Mouse (Mus musculus) heart, embryonic 10.5 days (tissue): ENCODE data around the gene Olfml2a. TPM values are rescaled to one million over a fixed set of nuclear protein-coding genes. Genes with fewer than 3 reads are reported as not detected.

ENCODE experiments used
- DNase-seq: peaks from one replicate; pipeline ENCODE4 v3.0.0-alpha.2; 2017; ENCODE audit warnings: low spot score
- H3K27ac ChIP-seq: fragments of 300-500 bp; sonication (generic); 2 replicates; pipeline ENCODE4 v1.5.1; 2016; ENCODE audit warnings: mild to moderate bottlenecking
- H3K27me3 ChIP-seq: fragments of 300-500 bp; sonication (generic); 2 replicates; pipeline ENCODE4 v1.6.1; 2016; ENCODE audit warnings: mild to moderate bottlenecking; ENCODE audit not compliant: poor library complexity, insufficient read depth, severe bottlenecking
- H3K36me3 ChIP-seq: fragments of 300-500 bp; sonication (generic); 2 replicates; pipeline ENCODE4 v1.6.1; 2016; ENCODE audit warnings: mild to moderate bottlenecking, moderate library complexity
- H3K4me1 ChIP-seq: fragments of 300-500 bp; sonication (generic); 2 replicates; pipeline ENCODE4 v1.6.1; 2016; ENCODE audit warnings: mild to moderate bottlenecking
- H3K4me3 ChIP-seq: fragments of 300-500 bp; sonication (generic); 2 replicates; pipeline ENCODE4 v1.5.1; 2016; ENCODE audit warnings: mild to moderate bottlenecking, moderate library complexity
- H3K9me3 ChIP-seq: fragments of 300-500 bp; sonication (generic); 2 replicates; pipeline ENCODE4 v1.6.1; 2016; ENCODE audit warnings: mild to moderate bottlenecking, moderate library complexity
- WGBS: fragments of 180-500 bp; shearing (Covaris S2); methylation state at CpG from one replicate; pipeline ENCODE4 v1.1.7; 2016; 5-methylcytosine and 5-hydroxymethylcytosine counted together
- polyA plus RNA-seq: library from polyadenylated mRNA; unstranded; fragments of >200 nt; fragmentation: Nextera tagmentation; extraction: Ambion mirVana; gene quantifications from 2 replicates; pipeline ENCODE4 v1.2.1, GENCODE M21; 2016

Olfml2a gene
- polyA plus RNA-seq, 1 experiment from 2014 or later = 2.1 TPM

- Histone ChIP-seq H3K4me3 (peak overlapping the region; percentile 79), H3K4me1 (no peaks in the 10 kb centered on the region), H3K27me3 (peaks cover 2% of the 10 kb centered on the region; the same call in 1 of the 2 replicates), H3K27ac (peak overlapping the region; percentile 86), H3K36me3 (no peaks in the 10 kb centered on the region), H3K9me3 (no peaks in the 10 kb centered on the region)
- under 1% methylated on average over 51 of the region's 51 CpGs for WGBS
- peak; percentile 84 for DNase-seq
Measured at GRCm38 (mm10) chr2:38925171-38926080, 6.4 kb upstream of the Olfml2a start.

- DNase-seq = peak; percentile 95
- Histone ChIP-seq H3K27me3 (peaks cover 8% of the 10 kb centered on the region), H3K9me3 (no peaks in the 10 kb centered on the region), H3K27ac (peak overlapping the region; percentile 86), H3K36me3 (no peaks in the 10 kb centered on the region), H3K4me3 (peak overlapping the region; percentile 79), H3K4me1 (peaks cover under 1% of the 10 kb centered on the region; the same call in 1 of the 2 replicates)
- under 1% methylated on average over 51 of the region's 53 CpGs for WGBS
Measured at GRCm38 (mm10) chr2:38926145-38926891, 5.5 kb upstream of the Olfml2a start.

DNA sequence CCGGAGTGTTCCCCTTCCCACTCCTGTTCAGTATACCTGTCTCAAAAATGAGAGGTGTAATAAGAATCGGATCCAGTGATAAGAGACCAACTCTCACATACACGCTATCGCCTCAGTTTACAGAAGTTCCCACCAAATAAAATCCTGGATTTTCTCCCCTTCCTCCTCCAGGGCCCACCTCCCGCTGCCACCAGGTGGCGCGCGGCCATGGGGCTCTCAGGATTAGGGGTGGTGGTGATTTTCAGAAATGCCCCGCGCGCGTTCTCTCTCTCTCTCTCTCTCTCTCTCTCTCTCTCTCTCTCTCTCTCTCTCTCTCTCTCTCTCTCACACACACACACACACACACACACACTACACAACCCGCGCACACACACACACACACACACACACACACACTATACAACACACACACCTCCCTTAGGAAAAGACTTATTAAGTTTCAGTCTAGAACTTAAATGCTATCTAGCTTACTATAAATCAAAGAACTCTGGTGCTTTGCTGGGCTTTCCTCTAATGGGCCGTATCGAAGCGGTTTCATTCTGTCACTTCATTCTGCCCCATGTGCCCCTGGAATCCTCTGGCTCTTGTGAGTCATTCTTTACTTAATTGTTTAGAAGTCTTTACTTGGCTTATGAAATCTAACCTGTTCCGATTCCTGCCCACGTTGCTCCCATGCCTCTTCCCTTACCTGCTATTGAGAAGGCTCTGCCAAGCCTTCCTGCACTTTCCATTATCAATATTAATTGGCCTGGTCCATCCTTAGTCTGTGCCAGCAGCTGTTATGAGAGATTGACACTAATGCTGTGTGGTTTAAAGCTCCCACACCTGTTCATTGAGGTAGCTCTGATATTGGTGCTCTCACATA, 4.4 kb upstream of the Olfml2a start, which contains the start of gene Nr6a1:
Gene Nr6a1 (minus strand): TSS at position 574 of the 865 bp plus-strand sequence.
- no peak for DNase-seq
- H3K4me1 ChIP-seq = peaks cover 11% of the 10 kb centered on the region
- H3K9me3 ChIP-seq = no peaks in the 10 kb centered on the region
- peaks cover 8% of the 10 kb centered on the region for H3K27me3 ChIP-seq
- peak within 1 kb of the TSS; percentile 79 for H3K4me3 ChIP-seq
- H3K27ac ChIP-seq = peak within 1 kb of the TSS; percentile 86
- H3K36me3 ChIP-seq = no peaks in the 10 kb centered on the region
- WGBS = 9% methylated on average over 18 of the region's 19 CpGs

DNA sequence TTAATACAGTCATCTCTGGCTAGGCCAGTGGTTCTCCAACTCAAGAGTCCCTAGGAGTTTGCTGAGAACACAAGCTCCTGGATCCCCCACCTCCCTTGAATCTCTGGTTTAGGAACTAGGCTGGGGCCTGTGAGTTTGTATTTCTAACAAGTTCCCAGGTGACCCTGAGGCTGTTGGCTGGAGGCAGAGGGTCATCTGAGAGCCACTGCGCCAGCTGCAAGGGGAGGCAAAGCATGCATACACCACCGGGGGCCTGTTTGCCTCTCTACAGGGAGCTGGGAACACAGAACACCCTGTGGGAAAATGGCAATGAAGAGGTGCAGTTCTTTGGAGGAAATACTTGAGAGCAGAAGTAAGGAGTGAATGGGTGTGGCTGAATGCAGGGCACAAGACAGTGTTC, 1.5 kb upstream of the Olfml2a start:
- Histone ChIP-seq H3K4me1 (peaks cover 28% of the 10 kb centered on the region), H3K9me3 (no peaks in the 10 kb centered on the region), H3K27ac (no peak overlapping the region), H3K4me3 (no peak overlapping the region), H3K36me3 (no peaks in the 10 kb centered on the region), H3K27me3 (peaks cover 8% of the 10 kb centered on the region)
- DNase-seq = no peak
- 65% methylated on average over 2 of the region's 2 CpGs for WGBS

DNA sequence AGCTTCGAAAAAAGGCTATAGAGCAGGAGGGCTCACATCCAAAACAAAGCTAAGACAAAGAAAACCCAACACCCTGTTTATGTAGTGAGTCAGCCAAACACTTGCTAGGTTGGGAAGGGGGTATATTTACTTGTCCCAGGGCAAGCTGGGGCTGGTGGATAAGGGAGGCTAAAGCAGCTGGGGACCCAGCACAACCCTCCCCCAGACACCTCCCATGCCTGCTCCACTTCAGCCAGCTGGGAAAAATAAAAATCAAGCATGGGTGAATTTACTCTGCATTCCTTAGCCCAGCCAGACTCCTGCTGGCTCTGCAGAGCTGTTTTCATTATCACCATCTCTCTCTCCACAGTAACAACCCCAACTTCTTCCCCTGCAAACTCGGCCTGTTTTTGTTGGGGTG, 2.2 kb downstream of the Olfml2a start:
- WGBS = 17% methylated on average over 2 of the region's 2 CpGs
- Histone ChIP-seq H3K4me1 (peaks cover 33% of the 10 kb centered on the region), H3K27ac (peak overlapping the region; percentile 29; the same call in 1 of the 2 replicates), H3K4me3 (no peak overlapping the region), H3K27me3 (peaks cover 15% of the 10 kb centered on the region), H3K9me3 (no peaks in the 10 kb centered on the region), H3K36me3 (no peaks in the 10 kb centered on the region)
- DNase-seq = no peak

DNA sequence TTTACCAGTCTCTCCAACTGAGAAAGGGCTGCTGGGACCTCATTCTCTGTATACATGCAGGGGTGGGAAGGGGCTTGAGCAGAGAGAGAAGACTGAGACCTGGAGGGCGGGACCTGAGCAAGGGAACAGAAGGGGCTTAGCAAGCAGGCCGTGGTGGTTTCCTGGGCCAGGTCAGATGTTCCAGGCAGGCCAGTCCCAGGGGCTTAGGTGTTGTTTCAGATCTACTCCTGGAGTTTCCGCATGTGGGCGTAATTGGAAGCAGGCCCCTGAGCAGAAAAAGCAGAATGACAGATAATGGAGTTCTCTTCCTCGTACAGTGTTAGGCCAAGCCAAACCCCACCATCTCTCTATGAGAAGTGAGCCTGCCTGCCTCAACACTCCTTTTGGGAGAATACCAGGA, 3.2 kb downstream of the Olfml2a start:
- Histone ChIP-seq H3K9me3 (no peaks in the 10 kb centered on the region), H3K27me3 (peaks cover 15% of the 10 kb centered on the region), H3K36me3 (no peaks in the 10 kb centered on the region), H3K4me3 (no peak overlapping the region), H3K27ac (peak overlapping the region; percentile 59), H3K4me1 (peaks cover 33% of the 10 kb centered on the region)
- WGBS = 48% methylated on average over 5 of the region's 5 CpGs
- no peak for DNase-seq

GRCm38 (mm10) chr2:38936721-38937378, 5.1 kb downstream of the Olfml2a start:
- Histone ChIP-seq H3K4me3 (no peak overlapping the region), H3K36me3 (no peaks in the 10 kb centered on the region), H3K27me3 (0 out of 2 replicates have a peak, but pooled peaks cover 6% of the 10 kb centered on the region), H3K27ac (no peak overlapping the region), H3K4me1 (peaks cover 27% of the 10 kb centered on the region), H3K9me3 (no peaks in the 10 kb centered on the region)
- no peak for DNase-seq
- 67% methylated on average over 9 of the region's 9 CpGs for WGBS

DNA sequence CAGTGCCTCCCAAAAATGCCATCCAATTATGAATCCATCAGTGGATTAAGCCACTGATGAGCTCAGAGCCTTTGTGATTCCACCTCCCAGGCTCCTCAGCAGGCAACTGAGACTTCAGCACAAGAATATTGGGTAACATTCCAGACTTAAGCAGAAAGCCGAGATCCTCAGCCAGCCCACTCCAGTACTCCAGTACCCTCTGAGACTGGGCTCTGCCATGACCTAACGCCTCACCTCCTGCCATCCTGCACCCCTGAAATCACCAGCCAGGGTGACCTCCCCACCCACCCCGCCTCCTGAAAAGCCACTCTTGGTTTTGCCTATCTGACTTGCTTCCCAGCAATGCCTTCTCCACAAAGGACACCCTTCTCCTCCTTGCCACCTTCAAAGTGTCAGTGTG, 5.6 kb downstream of the Olfml2a start:
- no peak for DNase-seq
- Histone ChIP-seq H3K4me1 (peaks cover 21% of the 10 kb centered on the region), H3K27me3 (0 out of 2 replicates have a peak, but pooled peaks cover 6% of the 10 kb centered on the region), H3K9me3 (no peaks in the 10 kb centered on the region), H3K4me3 (no peak overlapping the region), H3K27ac (no peak overlapping the region), H3K36me3 (no peaks in the 10 kb centered on the region)
- 65% methylated on average over 3 of the region's 3 CpGs for WGBS

- DNase-seq = no peak
- H3K27ac ChIP-seq = no peak overlapping the region
- H3K4me1 ChIP-seq = peaks cover 21% of the 10 kb centered on the region
- 42% methylated on average over 1 of the region's 1 CpGs for WGBS
- H3K4me3 ChIP-seq = no peak overlapping the region
- H3K9me3 ChIP-seq = no peaks in the 10 kb centered on the region
- no peaks in the 10 kb centered on the region for H3K36me3 ChIP-seq
- 0 out of 2 replicates have a peak, but pooled peaks cover 6% of the 10 kb centered on the region for H3K27me3 ChIP-seq
Measured at GRCm38 (mm10) chr2:38938007-38938406, 6.2 kb downstream of the Olfml2a start.

GRCm38 (mm10) chr2:38939047-38939446, 7.3 kb downstream of the Olfml2a start:
- no peak overlapping the region for H3K4me3 ChIP-seq
- H3K36me3 ChIP-seq = no peaks in the 10 kb centered on the region
- 73% methylated on average over 2 of the region's 2 CpGs for WGBS
- no peak overlapping the region for H3K27ac ChIP-seq
- 0 out of 2 replicates have a peak, but pooled peaks cover 6% of the 10 kb centered on the region for H3K27me3 ChIP-seq
- DNase-seq = no peak
- peaks cover 17% of the 10 kb centered on the region for H3K4me1 ChIP-seq
- H3K9me3 ChIP-seq = no peaks in the 10 kb centered on the region

GRCm38 (mm10) chr2:38941426-38941825, 9.6 kb downstream of the Olfml2a start:
- no peaks in the 10 kb centered on the region for H3K9me3 ChIP-seq
- no peaks in the 10 kb centered on the region for H3K36me3 ChIP-seq
- H3K4me3 ChIP-seq = no peak overlapping the region
- H3K4me1 ChIP-seq = peaks cover 2% of the 10 kb centered on the region; the same call in 1 of the 2 replicates
- no peak overlapping the region for H3K27ac ChIP-seq
- WGBS = 71% methylated on average over 14 of the region's 14 CpGs
- no peak for DNase-seq
- 0 out of 2 replicates have a peak, but pooled peaks cover 3% of the 10 kb centered on the region for H3K27me3 ChIP-seq

GRCm38 (mm10) chr2:38941898-38942297, 10.1 kb downstream of the Olfml2a start:
- Histone ChIP-seq H3K4me1 (no peaks in the 10 kb centered on the region), H3K36me3 (no peaks in the 10 kb centered on the region), H3K9me3 (no peaks in the 10 kb centered on the region), H3K27me3 (no peaks in the 10 kb centered on the region), H3K27ac (no peak overlapping the region), H3K4me3 (no peak overlapping the region)
- no peak for DNase-seq
- WGBS = 66% methylated on average over 2 of the region's 2 CpGs
